ENCODE assay signal across 8 mouse cellular contexts in the genomic region with DNA sequence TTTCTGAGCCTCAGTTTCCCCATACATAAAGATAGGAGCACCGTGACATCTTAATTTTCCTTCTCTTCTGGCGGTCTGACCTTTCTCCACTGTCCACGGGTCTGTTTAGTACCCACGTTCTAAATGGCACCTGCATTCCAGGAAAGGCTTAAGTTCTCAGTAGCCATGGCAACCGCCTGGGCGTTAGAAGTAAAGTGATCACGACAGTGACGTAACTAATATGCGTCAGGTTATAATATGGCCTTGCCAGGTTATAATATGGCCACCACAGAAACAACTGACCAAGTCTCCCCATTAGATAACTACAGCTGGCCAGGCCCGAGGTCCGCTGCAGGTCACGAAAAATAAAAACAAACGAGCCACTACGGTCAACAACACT. TPM values are rescaled to one million over a fixed set of nuclear protein-coding genes. Genes with fewer than 3 reads are reported as not detected.
A peak's percentile ranks its signal among the peaks of the same experiment; 100 is the strongest.
DNase-seq lines count a peak whose midpoint lies in the region; ATAC-seq and TF ChIP-seq lines count a peak whose summit lies in the region.

No protein-coding gene starts in this region.

- peak; percentile 94 for DNase-seq in lung, postnatal 0 days (ENCODE audit: low spot score)
- DNase-seq in lung, postnatal 36 days, result no peak
- DNase-seq in limb, embryonic 11.5 days (ENCODE audit: low spot score), result no peak
- DNase-seq in layer of hippocampus, postnatal 36 days, result no peak
- no peak for DNase-seq in ovary, postnatal 36 days (ENCODE audit: low spot score)
- DNase-seq in adrenal gland, postnatal 36 days, result no peak

- H3K4me3 ChIP-seq in lung, postnatal 0 days (ENCODE audit: low read depth, low read length), result peak overlapping the region; percentile 61
- H3K4me3 ChIP-seq in embryonic facial prominence, embryonic 15.5 days (replicated peaks), result peak overlapping the region; percentile 79
- H3K4me3 ChIP-seq in limb, embryonic 11.5 days (ENCODE audit: low read depth, low read length), result peak overlapping the region; percentile 68

- peak; percentile 39 for ATAC-seq in lung, postnatal 0 days
- ATAC-seq in embryonic facial prominence, embryonic 15.5 days (ENCODE audit: insufficient number of reproducible peaks, low FRiP score, low TSS enrichment, low read depth), result no peak
- ATAC-seq in limb, embryonic 11.5 days (ENCODE audit: insufficient number of reproducible peaks, low FRiP score, low TSS enrichment, low read depth), result peak; percentile 67
- ATAC-seq in neutrophil, adult 5-6 weeks (ENCODE audit: extremely low read depth, insufficient number of reproducible peaks, low FRiP score, poor library complexity, severe bottlenecking), result peak; percentile 63

- no peak overlapping the region for H3K9ac ChIP-seq in lung, postnatal 0 days (replicated peaks; ENCODE audit: low read depth)
- no peak overlapping the region for H3K9ac ChIP-seq in embryonic facial prominence, embryonic 15.5 days
- H3K9ac ChIP-seq in limb, embryonic 11.5 days (ENCODE audit: low read length), result peak overlapping the region; percentile 73; the same call in 1 of the 2 replicates

- WGBS in lung, postnatal 0 days, result 12% methylated on average over 14 of the region's 14 CpGs
- 12% methylated on average over 14 of the region's 14 CpGs for WGBS in embryonic facial prominence, embryonic 15.5 days
- 13% methylated on average over 14 of the region's 14 CpGs for WGBS in limb, embryonic 11.5 days

- H3K27ac ChIP-seq in lung, postnatal 0 days (ENCODE audit: low read length), result peak overlapping the region; percentile 92
- H3K27ac ChIP-seq in embryonic facial prominence, embryonic 15.5 days (replicated peaks), result peak overlapping the region; percentile 40; the same call in 1 of the 2 replicates
- no peak overlapping the region for H3K27ac ChIP-seq in limb, embryonic 11.5 days (replicated peaks; ENCODE audit: low read depth, low read length)

- no peak for TF ChIP-seq EP300 in lung, postnatal 0 days (IDR thresholded peaks at IDR 0.05)

- peaks cover 12% of the 10 kb centered on the region; the same call in 1 of the 2 replicates for H3K4me1 ChIP-seq in lung, postnatal 0 days (ENCODE audit: insufficient read depth, low read depth, low read length)
- H3K4me1 ChIP-seq in embryonic facial prominence, embryonic 15.5 days, result peaks cover 43% of the 10 kb centered on the region
- H3K4me1 ChIP-seq in limb, embryonic 11.5 days (ENCODE audit: control insufficient read depth, insufficient read depth, low read length), result peaks cover 4% of the 10 kb centered on the region

- peak overlapping the region; percentile 46; the same call in 1 of the 2 replicates for H3K4me2 ChIP-seq in lung, postnatal 0 days (replicated peaks; ENCODE audit: low read depth, low read length)
- peak overlapping the region; percentile 64 for H3K4me2 ChIP-seq in embryonic facial prominence, embryonic 15.5 days (replicated peaks)
- peak overlapping the region; percentile 81; the same call in 1 of the 2 replicates for H3K4me2 ChIP-seq in limb, embryonic 11.5 days (ENCODE audit: low read depth, severe bottlenecking)

- TF ChIP-seq CTCF in lung, postnatal 0 days (IDR thresholded peaks at IDR 0.05), result no peak

- no peaks in the 10 kb centered on the region for H3K9me3 ChIP-seq in lung, postnatal 0 days (ENCODE audit: low read length)
- no peaks in the 10 kb centered on the region for H3K9me3 ChIP-seq in embryonic facial prominence, embryonic 15.5 days (replicated peaks)
- no peaks in the 10 kb centered on the region for H3K9me3 ChIP-seq in limb, embryonic 11.5 days (ENCODE audit: control insufficient read depth, low read length)

- H3K27me3 ChIP-seq in lung, postnatal 0 days (replicated peaks; ENCODE audit: insufficient read depth, low read length), result no peaks in the 10 kb centered on the region
- H3K27me3 ChIP-seq in embryonic facial prominence, embryonic 15.5 days, result no peaks in the 10 kb centered on the region
- no peaks in the 10 kb centered on the region for H3K27me3 ChIP-seq in limb, embryonic 11.5 days (ENCODE audit: control insufficient read depth, insufficient read depth, low read length)

- no peaks in the 10 kb centered on the region for H3K36me3 ChIP-seq in lung, postnatal 0 days (ENCODE audit: insufficient read depth, low read length)
- H3K36me3 ChIP-seq in embryonic facial prominence, embryonic 15.5 days, result no peaks in the 10 kb centered on the region
- H3K36me3 ChIP-seq in limb, embryonic 11.5 days (ENCODE audit: control insufficient read depth, insufficient read depth, low read length), result no peaks in the 10 kb centered on the region

RNA-seq across cellular contexts. Expression of gene Pef1, which starts 4.7 kb away (rescaled TPM):
- polyA plus RNA-seq in lung, postnatal 0 days (2015; fragmentation: Nextera tagmentation; extraction: Ambion mirVana), result 82.0 and 84.6 TPM in 2 replicates
- polyA plus RNA-seq in embryonic facial prominence, embryonic 15.5 days (2015; fragmentation: Nextera tagmentation; extraction: Ambion mirVana), result 68.6 and 71.0 TPM in 2 replicates
- 69.0 and 76.5 TPM in 2 replicates for polyA plus RNA-seq in limb, embryonic 11.5 days (2014; fragmentation: Nextera tagmentation; extraction: Ambion mirVana)
- total RNA-seq in neutrophil, adult 5-6 weeks (2017), result 21.9 and 22.7 TPM in 2 replicates
- 10 to 100 TPM; 63.7 TPM for total RNA-seq in layer of hippocampus, postnatal 36 days (2021)
- 10 to 100 TPM; 74.4 to 84.0 TPM for total RNA-seq in adrenal gland, postnatal 36 days (2021)

RNA-seq across cellular contexts. Expression of gene Hcrtr1, which starts 32.1 kb away (rescaled TPM):
- polyA plus RNA-seq in lung, postnatal 0 days (2015; fragmentation: Nextera tagmentation; extraction: Ambion mirVana), result 0.08 and 0.18 TPM in 2 replicates
- polyA plus RNA-seq in embryonic facial prominence, embryonic 15.5 days (2015; fragmentation: Nextera tagmentation; extraction: Ambion mirVana), result 0.16 TPM in 1 of 2 replicates, not detected in the other
- not detected in 2 replicates for polyA plus RNA-seq in limb, embryonic 11.5 days (2014; fragmentation: Nextera tagmentation; extraction: Ambion mirVana)
- not detected in 2 replicates for total RNA-seq in neutrophil, adult 5-6 weeks (2017)
- 1 to 10 TPM; 2.7 to 3.1 TPM for total RNA-seq in layer of hippocampus, postnatal 36 days (2021)
- under 1 TPM; 0.40 to 0.46 TPM for total RNA-seq in adrenal gland, postnatal 36 days (2021)

RNA-seq across cellular contexts. Expression of gene Col16a1, which starts 59.4 kb away (rescaled TPM):
- 26.2 and 30.1 TPM in 2 replicates for polyA plus RNA-seq in lung, postnatal 0 days (2015; fragmentation: Nextera tagmentation; extraction: Ambion mirVana)
- polyA plus RNA-seq in embryonic facial prominence, embryonic 15.5 days (2015; fragmentation: Nextera tagmentation; extraction: Ambion mirVana), result 183 and 190 TPM in 2 replicates
- polyA plus RNA-seq in limb, embryonic 11.5 days (2014; fragmentation: Nextera tagmentation; extraction: Ambion mirVana), result 8.1 and 8.2 TPM in 2 replicates
- not detected in 2 replicates for total RNA-seq in neutrophil, adult 5-6 weeks (2017)
- total RNA-seq in layer of hippocampus, postnatal 36 days (2021), result 10 to 100 TPM; 12.4 to 16.3 TPM
- 10 to 100 TPM; 15.6 to 18.7 TPM for total RNA-seq in adrenal gland, postnatal 36 days (2021)

Comparison
In these comparisons a context has a peak if more than half of its experiments do, and no peak if none do; other contexts are left out.
1. RNA of gene Col16a1, which starts 59.4 kb away (total RNA-seq): 15.6 to 18.7 TPM in adrenal gland, postnatal 36 days and 12.4 to 16.3 TPM in layer of hippocampus, postnatal 36 days; not detected in neutrophil, adult 5-6 weeks; every median in the first group is over 10 times any median in the second.
2. Peak in every context shown above with its lines, with median percentiles within 50 percentile points of each other: H3K4me2 ChIP-seq and H3K4me3 ChIP-seq.